Comparison of ENCODE assay signal across 24 mouse cellular contexts in the genomic region with DNA sequence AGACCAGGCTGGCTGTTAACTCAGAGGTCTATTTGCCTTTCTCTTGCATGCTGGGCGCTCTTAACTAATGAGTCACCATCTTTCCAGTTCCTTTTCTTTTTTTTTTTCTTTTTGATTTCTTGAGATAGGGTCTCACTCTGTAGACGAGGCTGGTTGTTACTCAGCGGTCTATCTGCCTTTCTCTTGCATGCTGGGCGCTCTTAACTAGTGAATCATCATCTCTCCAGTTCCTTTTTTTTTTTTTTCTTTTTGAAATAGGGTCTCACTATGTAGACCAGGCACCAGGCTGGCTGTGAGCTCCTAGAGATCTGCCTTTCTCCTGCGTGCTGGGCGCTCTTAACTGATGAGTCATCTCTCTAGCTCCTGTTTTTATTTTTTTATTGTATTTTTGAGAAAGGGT. TPM values are rescaled to one million over a fixed set of nuclear protein-coding genes. Genes with fewer than 3 reads are reported as not detected.
DNase-seq lines count a peak whose midpoint lies in the region; ATAC-seq and TF ChIP-seq lines count a peak whose summit lies in the region.
"Had no signal": no experiment of that assay in that cellular context is flagged by ENCODE, and none has a peak within 500 bp of the region (broad histone marks: within the 10 kb centered on the region; RNA-seq: fewer than 3 reads in every experiment).

No protein-coding gene starts in this region.

- TF ChIP-seq RAD21 in MEL (IDR thresholded peaks at IDR 0.05; ENCODE audit: low read depth, low read length): no peak

- no peaks in the 10 kb centered on the region for H3K36me3 ChIP-seq in MEL (ENCODE audit: control insufficient read depth in 1 of 2, insufficient read depth in 2 of 2, low read length in 2 of 2)
- no peaks in the 10 kb centered on the region for H3K36me3 ChIP-seq in stomach, postnatal 0 days (ENCODE audit: control insufficient read depth, insufficient read depth, low read length)
- no peaks in the 10 kb centered on the region for H3K36me3 ChIP-seq in heart, embryonic 10.5 days
- H3K36me3 ChIP-seq in neural tube, embryonic 15.5 days: no peaks in the 10 kb centered on the region
- H3K36me3 ChIP-seq: heart, embryonic 15.5 days had no signal

- peak; percentile 1 for DNase-seq in CD4-positive, CD25-positive, alpha-beta regulatory T cell, adult 2 months (ENCODE audit: low read depth, low spot score)
- DNase-seq in MEL (ENCODE audit: low read depth, low spot score): peak; percentile 81
- no peak for DNase-seq in stomach, postnatal 0 days (ENCODE audit: low spot score)
- DNase-seq in heart, embryonic 10.5 days (ENCODE audit: low spot score): no peak
- DNase-seq in gastrocnemius, postnatal 10 days: no peak
- DNase-seq: adrenal gland, adult 8-10 months; cerebellum, adult 11 months; cerebellum, postnatal 14 days; gastrocnemius, postnatal 14 days; heart, adult 2 months; kidney, adult 11 months; kidney, postnatal 14 days; left cerebral cortex, postnatal 4 days; liver; liver, postnatal 0 days; lung, postnatal 14 days; right cerebral cortex, postnatal 25 days; thymus, adult 18-20 months had no signal

- H3K9me3 ChIP-seq in MEL (replicated peaks; ENCODE audit: insufficient read depth, low read length): no peaks in the 10 kb centered on the region
- H3K9me3 ChIP-seq in stomach, postnatal 0 days (ENCODE audit: control insufficient read depth, low read length): no peaks in the 10 kb centered on the region
- H3K9me3 ChIP-seq in heart, embryonic 10.5 days: no peaks in the 10 kb centered on the region
- no peaks in the 10 kb centered on the region for H3K9me3 ChIP-seq in neural tube, embryonic 15.5 days (replicated peaks)
- H3K9me3 ChIP-seq: heart, embryonic 15.5 days had no signal

- no peak for TF ChIP-seq CTCF in MEL (IDR thresholded peaks at IDR 0.05 in 2 of 3, conservative IDR thresholded peaks at IDR 0.05 in 1 of 3; ENCODE audit: control insufficient read depth in 1 of 3, insufficient read depth in 1 of 3, low read depth in 2 of 3, low read length in 3 of 3, poor library complexity in 1 of 3, severe bottlenecking in 1 of 3)
- TF ChIP-seq CTCF in stomach, postnatal 0 days (IDR thresholded peaks at IDR 0.05; ENCODE audit: low read depth): no peak

- no peaks in the 10 kb centered on the region for H3K4me1 ChIP-seq in MEL (ENCODE audit: control insufficient read depth in 1 of 2, insufficient read depth in 2 of 2, low read length in 2 of 2)
- no peaks in the 10 kb centered on the region for H3K4me1 ChIP-seq in stomach, postnatal 0 days (replicated peaks; ENCODE audit: control insufficient read depth, insufficient read depth)
- no peaks in the 10 kb centered on the region for H3K4me1 ChIP-seq in heart, embryonic 10.5 days
- no peaks in the 10 kb centered on the region for H3K4me1 ChIP-seq in neural tube, embryonic 15.5 days
- H3K4me1 ChIP-seq: heart, embryonic 15.5 days had no signal

- H3K4me2 ChIP-seq in stomach, postnatal 0 days (replicated peaks; ENCODE audit: low read depth): no peak overlapping the region
- H3K4me2 ChIP-seq in neural tube, embryonic 15.5 days: no peak overlapping the region
- H3K4me2 ChIP-seq: heart, embryonic 15.5 days had no signal

- ATAC-seq in activated CD4-positive, CD25-positive, alpha-beta regulatory T cell, adult 4 months: peak; percentile 43
- ATAC-seq in stomach, postnatal 0 days (ENCODE audit: low FRiP score, low TSS enrichment): peak; percentile 15; the same call in 1 of the 2 replicates
- no peak for ATAC-seq in neural tube, embryonic 15.5 days (ENCODE audit: low FRiP score)
- ATAC-seq: hindbrain, postnatal 0 days; liver, postnatal 0 days; midbrain, embryonic 16.5 days had no signal

- no peaks in the 10 kb centered on the region for H3K79me2 ChIP-seq in MEL (ENCODE audit: control insufficient read depth, insufficient read depth, low read length, poor library complexity)

- H3K9ac ChIP-seq in MEL (ENCODE audit: control insufficient read depth, low read depth, low read length, poor library complexity, severe bottlenecking): no peak overlapping the region
- no peak overlapping the region for H3K9ac ChIP-seq in stomach, postnatal 0 days (ENCODE audit: low read length)
- no peak overlapping the region for H3K9ac ChIP-seq in neural tube, embryonic 15.5 days (replicated peaks)
- H3K9ac ChIP-seq: heart, embryonic 15.5 days; liver, postnatal 0 days had no signal

- TF ChIP-seq EP300 in MEL (IDR thresholded peaks at IDR 0.05; ENCODE audit: low read depth in 1 of 2, low read length in 2 of 2): peak; percentile 41 to 66; a peak in 2 of 4 replicates
- no peak for TF ChIP-seq EP300 in stomach, postnatal 0 days (optimal IDR thresholded peaks at IDR 0.05)

- H3K4me3 ChIP-seq in MEL (ENCODE audit: control insufficient read depth in 1 of 2, insufficient read depth in 1 of 2, low read depth in 2 of 2, low read length in 2 of 2): no peak overlapping the region
- no peak overlapping the region for H3K4me3 ChIP-seq in stomach, postnatal 0 days (ENCODE audit: low read depth, low read length)
- H3K4me3 ChIP-seq in heart, embryonic 10.5 days: no peak overlapping the region
- H3K4me3 ChIP-seq in neural tube, embryonic 15.5 days (replicated peaks): no peak overlapping the region
- H3K4me3 ChIP-seq: heart, adult 2 months; heart, embryonic 15.5 days; left cerebral cortex, adult 2 months had no signal

- no peak for TF ChIP-seq POLR2A in MEL (IDR thresholded peaks at IDR 0.05; ENCODE audit: control insufficient read depth in 1 of 2, insufficient read depth in 1 of 2, low read depth in 1 of 2, low read length in 2 of 2, poor library complexity in 1 of 2)

- H3K27me3 ChIP-seq in MEL (ENCODE audit: control insufficient read depth in 1 of 2, insufficient read depth in 2 of 2, low read length in 2 of 2): no peaks in the 10 kb centered on the region
- no peaks in the 10 kb centered on the region for H3K27me3 ChIP-seq in stomach, postnatal 0 days (ENCODE audit: control insufficient read depth, insufficient read depth, low read length)
- H3K27me3 ChIP-seq in heart, embryonic 10.5 days (ENCODE audit: insufficient read depth, poor library complexity, severe bottlenecking): peaks cover 45% of the 10 kb centered on the region; the same call in 1 of the 2 replicates
- peaks cover 47% of the 10 kb centered on the region for H3K27me3 ChIP-seq in neural tube, embryonic 15.5 days (replicated peaks)

- WGBS in stomach, postnatal 0 days: 71% methylated on average over 6 of the region's 6 CpGs
- 62% methylated on average over 6 of the region's 6 CpGs for WGBS in heart, embryonic 10.5 days
- 88% methylated on average over 6 of the region's 6 CpGs for WGBS in neural tube, embryonic 15.5 days

- peak overlapping the region; percentile 46 for H3K27ac ChIP-seq in MEL (ENCODE audit: control insufficient read depth, low read depth, low read length)
- H3K27ac ChIP-seq in stomach, postnatal 0 days (replicated peaks): no peak overlapping the region
- no peak overlapping the region for H3K27ac ChIP-seq in heart, embryonic 10.5 days
- H3K27ac ChIP-seq in neural tube, embryonic 15.5 days (replicated peaks): no peak overlapping the region
- H3K27ac ChIP-seq: heart, adult 2 months; heart, embryonic 15.5 days; hindbrain, postnatal 0 days; left cerebral cortex, adult 2 months had no signal

TF ChIP-seq in MEL, 35 proteins besides CTCF, POLR2A, EP300 and RAD21:
- peak; percentile 23; the same call in 1 of the 2 replicates for TF ChIP-seq RCOR1 (IDR thresholded peaks at IDR 0.05; ENCODE audit: low read depth, low read length)
- TF ChIP-seq POLR2AphosphoS2 (IDR thresholded peaks at IDR 0.05; ENCODE audit: low read length): no peak
- TF ChIP-seq GATA1 (IDR thresholded peaks at IDR 0.05; ENCODE audit: low read depth, low read length): 0 out of 2 replicates have a peak, but pooled peaks have one; percentile 27
- TF ChIP-seq SIN3A (IDR thresholded peaks at IDR 0.05; ENCODE audit: low read length): no peak; the same call in 1 of the 2 replicates
- peak; percentile 96 for TF ChIP-seq ZNF384 (IDR thresholded peaks at IDR 0.05; ENCODE audit: low read depth, low read length)
- 0 out of 2 replicates have a peak, but pooled peaks have one; percentile 22 for TF ChIP-seq HCFC1 (IDR thresholded peaks at IDR 0.05; ENCODE audit: low read depth, low read length)
- TF ChIP-seq JUND (IDR thresholded peaks at IDR 0.05; ENCODE audit: low read depth, low read length): peak; percentile 78; the same call in 1 of the 2 replicates
- no peak for TF ChIP-seq MXI1 (IDR thresholded peaks at IDR 0.05; ENCODE audit: low read depth, low read length)
- no peak for TF ChIP-seq SMC3 (IDR thresholded peaks at IDR 0.05; ENCODE audit: low read depth, low read length)

RNA-seq across cellular contexts. Expression of a gene that starts 43.3 kb away (rescaled TPM):
- total RNA-seq in MEL (2012; rRNA removed): 183 and 197 TPM in 2 replicates
- polyA plus RNA-seq in MEL (2012; ENCODE audit: insufficient read depth in 1 of 2, insufficient read length in 2 of 2, low read depth in 1 of 2, low replicate concordance in 2 of 2, missing spikeins in 1 of 2): 100 to 1,000 TPM; 226 to 551 TPM
- polyA plus RNA-seq in activated CD4-positive, CD25-positive, alpha-beta regulatory T cell, adult 4 months (2017; shearing (Covaris generic)): 10 to 100 TPM; 69.3 to 77.1 TPM
- polyA plus RNA-seq in stomach, postnatal 0 days (2015; fragmentation: Nextera tagmentation; extraction: Ambion mirVana): 37.0 and 38.8 TPM in 2 replicates
- 69.5 and 75.3 TPM in 2 replicates for polyA plus RNA-seq in heart, embryonic 10.5 days (2016; fragmentation: Nextera tagmentation; extraction: Ambion mirVana)
- polyA plus RNA-seq in neural tube, embryonic 15.5 days (2015; fragmentation: Nextera tagmentation; extraction: Ambion mirVana): 74.9 and 80.0 TPM in 2 replicates
- 100 to 1,000 TPM in 1 of 2 experiments, 10 to 100 TPM in 1; 94.5 to 142 TPM for total RNA-seq in gastrocnemius, postnatal 10 days (2021)

RNA-seq across cellular contexts. Expression of a gene that starts 45.8 kb away (rescaled TPM):
- 16.0 and 16.5 TPM in 2 replicates for total RNA-seq in MEL (2012; rRNA removed)
- polyA plus RNA-seq in MEL (2012; ENCODE audit: insufficient read depth in 1 of 2, insufficient read length in 2 of 2, low read depth in 1 of 2, low replicate concordance in 2 of 2, missing spikeins in 1 of 2): 10 to 100 TPM in 1 of 2 experiments, 1 to 10 TPM in 1; 10.0 to 21.4 TPM
- 10 to 100 TPM; 34.2 to 43.3 TPM for polyA plus RNA-seq in activated CD4-positive, CD25-positive, alpha-beta regulatory T cell, adult 4 months (2017; shearing (Covaris generic))
- 11.8 and 12.7 TPM in 2 replicates for polyA plus RNA-seq in stomach, postnatal 0 days (2015; fragmentation: Nextera tagmentation; extraction: Ambion mirVana)
- polyA plus RNA-seq in heart, embryonic 10.5 days (2016; fragmentation: Nextera tagmentation; extraction: Ambion mirVana): 21.7 and 25.7 TPM in 2 replicates
- polyA plus RNA-seq in neural tube, embryonic 15.5 days (2015; fragmentation: Nextera tagmentation; extraction: Ambion mirVana): 16.6 and 20.8 TPM in 2 replicates
- 10 to 100 TPM; 25.5 to 27.3 TPM for total RNA-seq in gastrocnemius, postnatal 10 days (2021)

Comparison
In these comparisons a context has a peak if more than half of its experiments do, and no peak if none do; other contexts are left out.
1. DNase-seq: peak in CD4-positive, CD25-positive, alpha-beta regulatory T cell, adult 2 months (single experiment) and MEL (single experiment); none in stomach, postnatal 0 days (single experiment), heart, embryonic 10.5 days (single experiment) and gastrocnemius, postnatal 10 days (single experiment).